Mouse (Mus musculus) forebrain, embryonic 14.5 days (tissue): Measurements from ENCODE around the gene Akap13. TPM values are rescaled to one million over a fixed set of nuclear protein-coding genes. Genes with fewer than 3 reads are reported as not detected.

Source experiments
- ATAC-seq: fragments of 200-750 bp; cut with Nextera tagmentation; 2 replicates; pipeline ENCODE4 v1.8.0; 2017; ENCODE audit warnings: mild to moderate bottlenecking, moderate library complexity
- DNase-seq: peaks from one replicate; pipeline ENCODE4 v3.0.0-alpha.2; 2015; ENCODE audit warnings: low spot score
- H3K27ac ChIP-seq: fragments of 300-500 bp; sonication (generic); 2 replicates; pipeline ENCODE4 v1.5.1; 2014; ENCODE audit warnings: low read depth, mild to moderate bottlenecking, control low read depth, low read length, moderate library complexity
- H3K27me3 ChIP-seq: fragments of 300-500 bp; sonication (generic); replicated peaks from 2 replicates; pipeline ENCODE4 v1.6.1; 2014; ENCODE audit warnings: low read length, control low read depth, mixed read lengths; ENCODE audit not compliant: control insufficient read depth, insufficient read depth
- H3K36me3 ChIP-seq: fragments of 300-500 bp; sonication (generic); 2 replicates; pipeline ENCODE4 v1.6.1; 2014; ENCODE audit warnings: low read length, control low read depth; ENCODE audit not compliant: control insufficient read depth, insufficient read depth
- H3K4me1 ChIP-seq: fragments of 300-500 bp; sonication (generic); 2 replicates; pipeline ENCODE4 v1.6.1; 2014; ENCODE audit warnings: antibody characterized with exemption, low read length, control low read depth; ENCODE audit not compliant: control insufficient read depth, insufficient read depth
- H3K4me2 ChIP-seq: fragments of 300-500 bp; sonication (generic); 2 replicates; pipeline ENCODE4 v1.6.1; 2014; ENCODE audit warnings: mild to moderate bottlenecking, control low read depth, low read length
- H3K4me3 ChIP-seq: fragments of 300-500 bp; sonication (generic); 2 replicates; pipeline ENCODE4 v1.5.1; 2014; ENCODE audit warnings: low read depth, low read length, control low read depth
- H3K9ac ChIP-seq: fragments of 300-500 bp; sonication (generic); 2 replicates; pipeline ENCODE4 v1.6.1; 2014; ENCODE audit warnings: mild to moderate bottlenecking, low read length, control low read depth, moderate library complexity
- H3K9me3 ChIP-seq: fragments of 300-500 bp; sonication (generic); replicated peaks from 2 replicates; pipeline ENCODE4 v1.6.1; 2016; ENCODE audit warnings: low read length, control low read depth, mixed read lengths; ENCODE audit not compliant: control insufficient read depth
- WGBS: fragments of 180-500 bp; shearing (Covaris S2); extraction: QIAGEN DNeasy Blood & Tissue Kit; methylation state at CpG from one replicate; pipeline ENCODE4 v1.1.7; 2014; 5-methylcytosine and 5-hydroxymethylcytosine counted together
- polyA plus RNA-seq: library from polyadenylated mRNA; unstranded; fragments of >200 nt; fragmentation: Nextera tagmentation; extraction: Ambion mirVana; gene quantifications from 2 replicates; pipeline ENCODE4 v1.2.1, GENCODE M21; 2014

The Akap13 gene
- polyA plus RNA-seq, 1 experiment from 2014 or later = 9.8 TPM

DNA sequence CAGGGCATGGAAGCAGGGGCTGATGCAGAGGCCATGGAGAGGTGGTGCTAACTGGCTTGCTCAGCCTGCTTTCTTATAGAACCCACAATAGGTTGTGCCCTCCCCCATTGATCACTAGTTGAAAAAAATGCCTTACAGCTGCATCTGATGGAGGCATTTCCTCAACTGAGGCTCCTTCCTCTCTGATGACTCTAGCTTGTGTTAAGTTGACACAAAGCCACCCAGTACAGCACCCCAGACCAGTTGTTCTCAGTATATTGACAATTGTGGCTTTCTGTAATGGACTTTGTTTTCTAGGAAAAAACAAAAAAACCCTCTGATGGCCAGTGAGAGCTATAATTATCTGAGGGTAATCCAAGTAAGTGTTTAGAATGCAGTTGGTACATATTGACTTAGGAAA, 178.1 kb downstream of the Akap13 start:
- Histone ChIP-seq H3K36me3 (no peaks in the 10 kb centered on the region), H3K4me2 (no peak overlapping the region), H3K27ac (no peak overlapping the region), H3K27me3 (no peaks in the 10 kb centered on the region), H3K4me1 (no peaks in the 10 kb centered on the region), H3K9me3 (no peaks in the 10 kb centered on the region), H3K9ac (no peak overlapping the region), H3K4me3 (no peak overlapping the region)
- ATAC-seq = no peak
- DNase-seq = no peak

GRCm38 (mm10) chr7:75633807-75634526, 178.6 kb downstream of the Akap13 start:
- Histone ChIP-seq H3K9ac (no peak overlapping the region), H3K9me3 (no peaks in the 10 kb centered on the region), H3K36me3 (no peaks in the 10 kb centered on the region), H3K27ac (no peak overlapping the region), H3K27me3 (no peaks in the 10 kb centered on the region), H3K4me2 (no peak overlapping the region), H3K4me1 (no peaks in the 10 kb centered on the region), H3K4me3 (no peak overlapping the region)
- WGBS = 85% methylated on average over 7 of the region's 7 CpGs
- DNase-seq = no peak
- no peak for ATAC-seq

- Histone ChIP-seq H3K9ac (no peak overlapping the region), H3K27me3 (no peaks in the 10 kb centered on the region), H3K4me3 (no peak overlapping the region), H3K36me3 (no peaks in the 10 kb centered on the region), H3K27ac (no peak overlapping the region), H3K4me1 (peaks cover 4% of the 10 kb centered on the region; the same call in 1 of the 2 replicates), H3K9me3 (no peaks in the 10 kb centered on the region), H3K4me2 (no peak overlapping the region)
- DNase-seq = no peak
- WGBS = 62% methylated on average over 3 of the region's 3 CpGs
- ATAC-seq = no peak
Observed at GRCm38 (mm10) chr7:75638769-75639168, 183.4 kb downstream of the Akap13 start.

- H3K27ac ChIP-seq = no peak overlapping the region
- H3K27me3 ChIP-seq = no peaks in the 10 kb centered on the region
- no peak overlapping the region for H3K4me2 ChIP-seq
- ATAC-seq = no peak
- no peak overlapping the region for H3K9ac ChIP-seq
- whole genome bisulfite sequencing = 20% methylated on average over 3 of the region's 3 CpGs
- no peak overlapping the region for H3K4me3 ChIP-seq
- DNase-seq = peak; percentile 80
- H3K4me1 ChIP-seq = peaks cover 4% of the 10 kb centered on the region; the same call in 1 of the 2 replicates
- no peaks in the 10 kb centered on the region for H3K36me3 ChIP-seq
- H3K9me3 ChIP-seq = no peaks in the 10 kb centered on the region
Observed at GRCm38 (mm10) chr7:75639541-75639940, 184.2 kb downstream of the Akap13 start.

- Histone ChIP-seq H3K4me2 (no peak overlapping the region), H3K27ac (no peak overlapping the region), H3K27me3 (no peaks in the 10 kb centered on the region), H3K4me3 (no peak overlapping the region), H3K9me3 (no peaks in the 10 kb centered on the region), H3K4me1 (peaks cover 4% of the 10 kb centered on the region; the same call in 1 of the 2 replicates), H3K9ac (no peak overlapping the region), H3K36me3 (no peaks in the 10 kb centered on the region)
- DNase-seq = no peak
- ATAC-seq = no peak
Observed at GRCm38 (mm10) chr7:75640074-75640473, 184.7 kb downstream of the Akap13 start.

DNA sequence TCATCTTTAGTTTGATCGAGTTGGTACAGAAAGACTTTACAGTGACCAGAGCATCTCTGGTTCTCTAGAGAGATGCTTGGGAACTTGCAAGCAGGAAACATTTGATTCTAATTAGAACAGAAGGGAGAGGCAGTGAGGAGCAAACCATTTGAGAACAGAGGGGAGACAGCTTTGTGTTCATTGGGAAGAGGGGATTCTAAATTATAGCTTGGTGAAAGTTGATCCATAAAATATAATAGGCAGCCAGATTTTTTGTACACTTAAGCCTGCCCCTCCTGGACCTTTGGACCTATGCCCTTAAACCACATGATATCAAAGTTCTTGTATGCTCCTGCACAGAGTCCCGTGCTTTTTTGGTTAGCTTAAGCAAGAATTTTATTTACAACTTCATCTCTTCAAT, 185.3 kb downstream of the Akap13 start:
- Histone ChIP-seq H3K9ac (no peak overlapping the region), H3K4me1 (peaks cover 4% of the 10 kb centered on the region; the same call in 1 of the 2 replicates), H3K4me3 (no peak overlapping the region), H3K36me3 (no peaks in the 10 kb centered on the region), H3K9me3 (no peaks in the 10 kb centered on the region), H3K4me2 (no peak overlapping the region), H3K27me3 (no peaks in the 10 kb centered on the region), H3K27ac (no peak overlapping the region)
- peak; percentile 26 for DNase-seq
- ATAC-seq = no peak
- 83% methylated on average over 2 of the region's 2 CpGs for WGBS

GRCm38 (mm10) chr7:75641415-75642177, 186.3 kb downstream of the Akap13 start:
- Histone ChIP-seq H3K4me1 (peaks cover 4% of the 10 kb centered on the region; the same call in 1 of the 2 replicates), H3K9me3 (no peaks in the 10 kb centered on the region), H3K36me3 (no peaks in the 10 kb centered on the region), H3K27me3 (no peaks in the 10 kb centered on the region), H3K9ac (no peak overlapping the region), H3K4me2 (peak overlapping the region; percentile 52; the same call in 1 of the 2 replicates), H3K27ac (no peak overlapping the region), H3K4me3 (no peak overlapping the region)
- WGBS = 47% methylated on average over 9 of the region's 9 CpGs
- no peak for DNase-seq
- ATAC-seq = no peak; the same call in 1 of the 2 replicates

DNA sequence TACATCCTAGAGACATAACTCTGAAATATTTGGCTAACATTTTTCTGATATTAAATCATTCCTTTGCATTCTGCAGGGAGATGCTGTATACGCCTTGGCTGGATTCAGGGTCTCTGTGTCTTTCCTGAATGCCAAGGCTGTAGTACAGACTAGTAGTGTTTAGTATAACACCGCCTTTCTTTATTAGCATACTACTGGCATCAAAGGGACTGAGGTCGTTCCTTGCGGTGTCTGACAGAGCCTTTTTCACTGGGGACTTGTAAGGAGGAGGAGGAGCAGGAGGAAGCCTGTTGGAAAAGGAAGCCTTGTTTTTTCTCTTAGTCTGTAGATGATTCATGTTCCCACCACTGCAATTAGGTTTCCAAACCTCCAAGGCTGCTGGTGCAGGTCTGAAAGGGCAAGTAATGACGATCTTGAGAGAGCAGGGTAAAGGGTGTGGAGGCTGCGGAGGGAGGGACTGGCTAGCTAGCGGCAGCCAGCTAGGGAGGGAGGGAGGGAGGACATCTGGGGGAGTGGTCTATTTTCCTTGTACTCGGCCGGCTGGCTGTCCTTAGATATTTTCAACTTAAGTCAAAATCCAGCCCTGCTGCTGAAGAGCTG, 186.9 kb downstream of the Akap13 start:
- 2% methylated on average over 9 of the region's 9 CpGs for WGBS

More for the DNA sequence above, 186.9 kb downstream of the Akap13 start:
- Histone ChIP-seq H3K9me3 (no peaks in the 10 kb centered on the region), H3K4me3 (peak overlapping the region; percentile 21), H3K4me2 (peak overlapping the region; percentile 52), H3K36me3 (no peaks in the 10 kb centered on the region), H3K27me3 (no peaks in the 10 kb centered on the region), H3K27ac (0 out of 2 replicates have a peak overlapping the region, but pooled peaks have one; percentile 29), H3K9ac (peak overlapping the region; percentile 56; the same call in 1 of the 2 replicates), H3K4me1 (peaks cover 4% of the 10 kb centered on the region; the same call in 1 of the 2 replicates)
- DNase-seq (peak; percentile 66), ATAC-seq (peak; percentile 76)
